Mouse (Mus musculus) T-cell, adult 2 months (primary cell): Measurements from ENCODE around the gene Tspan9.

Experiments used
- DNase-seq: peaks from one replicate; pipeline ENCODE4 v3.0.0; 2022; ENCODE audit warnings: low spot score

Gene Tspan9

GRCm38 (mm10) chr6:128143390-128144020 is at the start of gene Tspan9:
Gene Tspan9 (minus strand): TSS chr6:128143594.
- peak; percentile 10 for DNase-seq

GRCm38 (mm10) chr6:128183521-128183920 is 40.1 kb upstream of the Tspan9 start:
- no peak for DNase-seq

GRCm38 (mm10) chr6:128181176-128181575 is 37.8 kb upstream of the Tspan9 start:
- DNase-seq = no peak

GRCm38 (mm10) chr6:128179651-128180050 is 36.3 kb upstream of the Tspan9 start:
- no peak for DNase-seq

- DNase-seq = no peak
These were observed 35.9 kb upstream of the Tspan9 start for GRCm38 (mm10) chr6:128179247-128179646.

GRCm38 (mm10) chr6:128178681-128179080 is 35.3 kb upstream of the Tspan9 start:
- DNase-seq = no peak

GRCm38 (mm10) chr6:128168785-128169679 is 25.6 kb upstream of the Tspan9 start:
- no peak for DNase-seq

- no peak for DNase-seq
These were observed 22.2 kb upstream of the Tspan9 start for GRCm38 (mm10) chr6:128165564-128165963.

- DNase-seq = no peak
These were observed 21.2 kb upstream of the Tspan9 start for GRCm38 (mm10) chr6:128164632-128165031.

- DNase-seq = no peak
These were observed 15.7 kb upstream of the Tspan9 start for GRCm38 (mm10) chr6:128159092-128159491.

GRCm38 (mm10) chr6:128158031-128158430 is 14.6 kb upstream of the Tspan9 start:
- DNase-seq = no peak

GRCm38 (mm10) chr6:128156476-128156875 is 13.1 kb upstream of the Tspan9 start:
- no peak for DNase-seq

- no peak for DNase-seq
These were observed 12.5 kb upstream of the Tspan9 start for GRCm38 (mm10) chr6:128155935-128156334.

- no peak for DNase-seq
These were observed 2.4 kb upstream of the Tspan9 start for GRCm38 (mm10) chr6:128145765-128146164.

GRCm38 (mm10) chr6:128142369-128143278 is 770 bp downstream of the Tspan9 start:
- no peak for DNase-seq

GRCm38 (mm10) chr6:128140724-128141123 is 2.7 kb downstream of the Tspan9 start:
- DNase-seq = no peak

- no peak for DNase-seq
These were observed 5.5 kb downstream of the Tspan9 start for GRCm38 (mm10) chr6:128137855-128138254.

- no peak for DNase-seq
These were observed 6.7 kb downstream of the Tspan9 start for GRCm38 (mm10) chr6:128136654-128137053.

GRCm38 (mm10) chr6:128135459-128135858 is 7.9 kb downstream of the Tspan9 start:
- DNase-seq = no peak

- no peak for DNase-seq
These were observed 8.4 kb downstream of the Tspan9 start for GRCm38 (mm10) chr6:128135006-128135405.

- DNase-seq = no peak
These were observed 9.0 kb downstream of the Tspan9 start for GRCm38 (mm10) chr6:128134196-128134924.
